Mouse (Mus musculus) midbrain, embryonic 15.5 days (tissue): ENCODE results near the gene Mbnl3. TPM values are rescaled to one million over a fixed set of nuclear protein-coding genes. Genes with fewer than 3 reads are reported as not detected.

ENCODE experiments used
- ATAC-seq: fragments of 200-750 bp; cut with Nextera tagmentation; replicated peaks from 2 replicates; pipeline ENCODE4 v1.8.0; 2017; ENCODE audit warnings: moderate TSS enrichment
- H3K27ac ChIP-seq: fragments of 300-500 bp; sonication (generic); 2 replicates; pipeline ENCODE4 v1.5.1; 2015; ENCODE audit warnings: mild to moderate bottlenecking, inconsistent platforms
- H3K27me3 ChIP-seq: fragments of 300-500 bp; sonication (generic); replicated peaks from 2 replicates; pipeline ENCODE4 v1.6.1; 2015; ENCODE audit warnings: inconsistent platforms
- H3K36me3 ChIP-seq: fragments of 300-500 bp; sonication (generic); replicated peaks from 2 replicates; pipeline ENCODE4 v1.6.1; 2015; ENCODE audit warnings: inconsistent platforms
- H3K4me1 ChIP-seq: fragments of 300-500 bp; sonication (generic); 2 replicates; pipeline ENCODE4 v1.6.1; 2015; ENCODE audit warnings: inconsistent platforms
- H3K4me2 ChIP-seq: fragments of 300-500 bp; sonication (generic); 2 replicates; pipeline ENCODE4 v1.6.1; 2015; ENCODE audit warnings: inconsistent platforms, mild to moderate bottlenecking, moderate library complexity
- H3K4me3 ChIP-seq: fragments of 300-500 bp; sonication (generic); 2 replicates; pipeline ENCODE4 v1.5.1; 2015; ENCODE audit warnings: mild to moderate bottlenecking, inconsistent platforms
- H3K9ac ChIP-seq: fragments of 300-500 bp; sonication (generic); 2 replicates; pipeline ENCODE4 v1.6.1; 2015; ENCODE audit warnings: mild to moderate bottlenecking, inconsistent platforms
- H3K9me3 ChIP-seq: fragments of 300-500 bp; sonication (generic); 2 replicates; pipeline ENCODE4 v1.6.1; 2016; ENCODE audit warnings: inconsistent platforms
- whole genome bisulfite sequencing: fragments of 180-500 bp; shearing (Covaris S2); methylation state at CpG from one replicate; pipeline ENCODE4 v1.1.7; 2015; ENCODE audit warnings: mixed read lengths; 5-methylcytosine and 5-hydroxymethylcytosine counted together
- polyA plus RNA-seq: library from polyadenylated mRNA; unstranded; fragments of >200 nt; fragmentation: Nextera tagmentation; extraction: Ambion mirVana; gene quantifications from 2 replicates; pipeline ENCODE4 v1.2.1, GENCODE M21; 2015

The Mbnl3 gene
- 0.65 and 1.1 TPM in 2 replicates for polyA plus RNA-seq

- Histone ChIP-seq H3K27me3 (peaks cover 18% of the 10 kb centered on the region; the same call in 1 of the 2 replicates), H3K9me3 (no peaks in the 10 kb centered on the region), H3K4me3 (peak within 1 kb of the TSS; percentile 54), H3K36me3 (no peaks in the 10 kb centered on the region), H3K4me1 (0 out of 2 replicates have a peak, but pooled peaks cover 2% of the 10 kb centered on the region), H3K4me2 (peak within 1 kb of the TSS; percentile 94), H3K27ac (no peak within 1 kb of the TSS), H3K9ac (peak within 1 kb of the TSS; percentile 27; the same call in 1 of the 2 replicates)
- ATAC-seq = no peak
- WGBS = 37% methylated on average over 11 of the region's 11 CpGs
These were observed at the start of gene Mbnl3 for GRCm38 (mm10) chrX:51206432-51206831. TSS of gene Mbnl3 (minus strand) at chrX:51206532.

GRCm38 (mm10) chrX:51205548-51206324, 596 bp downstream of the Mbnl3 start:
- H3K4me3 ChIP-seq = peak overlapping the region; percentile 54

GRCm38 (mm10) chrX:51204626-51205547, 1.4 kb downstream of the Mbnl3 start:
- Histone ChIP-seq H3K4me2 (peak overlapping the region; percentile 94), H3K36me3 (no peaks in the 10 kb centered on the region), H3K9ac (peak overlapping the region; percentile 27; the same call in 1 of the 2 replicates), H3K27me3 (peaks cover 18% of the 10 kb centered on the region; the same call in 1 of the 2 replicates), H3K9me3 (no peaks in the 10 kb centered on the region), H3K27ac (no peak overlapping the region), H3K4me1 (0 out of 2 replicates have a peak, but pooled peaks cover 2% of the 10 kb centered on the region), H3K4me3 (peak overlapping the region; percentile 54)
- ATAC-seq = peak; percentile 88
- 26% methylated on average over 60 of the region's 67 CpGs for WGBS

More at GRCm38 (mm10) chrX:51205548-51206324, 596 bp downstream of the Mbnl3 start:
- no peaks in the 10 kb centered on the region for H3K36me3 ChIP-seq
- peaks cover 18% of the 10 kb centered on the region; the same call in 1 of the 2 replicates for H3K27me3 ChIP-seq
- no peak overlapping the region for H3K27ac ChIP-seq
- peak overlapping the region; percentile 27; the same call in 1 of the 2 replicates for H3K9ac ChIP-seq
- peak; percentile 83 for ATAC-seq
- 24% methylated on average over 66 of the region's 79 CpGs for WGBS
- peak overlapping the region; percentile 94 for H3K4me2 ChIP-seq
- no peaks in the 10 kb centered on the region for H3K9me3 ChIP-seq
- H3K4me1 ChIP-seq = 0 out of 2 replicates have a peak, but pooled peaks cover 2% of the 10 kb centered on the region

- Histone ChIP-seq H3K4me3 (no peak overlapping the region), H3K4me1 (no peaks in the 10 kb centered on the region), H3K9me3 (no peaks in the 10 kb centered on the region), H3K9ac (no peak overlapping the region), H3K4me2 (no peak overlapping the region), H3K27ac (no peak overlapping the region), H3K27me3 (no peaks in the 10 kb centered on the region), H3K36me3 (no peaks in the 10 kb centered on the region)
- ATAC-seq = no peak
These were observed 9.3 kb downstream of the Mbnl3 start for GRCm38 (mm10) chrX:51197012-51197411.

GRCm38 (mm10) chrX:51171914-51172313, 34.4 kb downstream of the Mbnl3 start:
- Histone ChIP-seq H3K4me1 (no peaks in the 10 kb centered on the region), H3K4me2 (no peak overlapping the region), H3K9ac (no peak overlapping the region), H3K27ac (no peak overlapping the region), H3K4me3 (no peak overlapping the region), H3K36me3 (no peaks in the 10 kb centered on the region), H3K9me3 (no peaks in the 10 kb centered on the region), H3K27me3 (no peaks in the 10 kb centered on the region)
- ATAC-seq = no peak
- 58% methylated on average over 2 of the region's 2 CpGs for WGBS

- no peaks in the 10 kb centered on the region for H3K4me1 ChIP-seq
- no peak overlapping the region for H3K27ac ChIP-seq
- no peak overlapping the region for H3K9ac ChIP-seq
- no peaks in the 10 kb centered on the region for H3K9me3 ChIP-seq
- no peak overlapping the region for H3K4me2 ChIP-seq
- no peak overlapping the region for H3K4me3 ChIP-seq
- WGBS = 63% methylated on average over 6 of the region's 6 CpGs
- H3K27me3 ChIP-seq = no peaks in the 10 kb centered on the region
- no peaks in the 10 kb centered on the region for H3K36me3 ChIP-seq
- ATAC-seq = no peak
These were observed 34.9 kb downstream of the Mbnl3 start for GRCm38 (mm10) chrX:51171413-51171812.

- Histone ChIP-seq H3K27me3 (no peaks in the 10 kb centered on the region), H3K4me3 (no peak overlapping the region), H3K27ac (no peak overlapping the region), H3K9ac (no peak overlapping the region), H3K4me2 (no peak overlapping the region), H3K9me3 (no peaks in the 10 kb centered on the region), H3K4me1 (no peaks in the 10 kb centered on the region), H3K36me3 (no peaks in the 10 kb centered on the region)
- ATAC-seq = no peak
- WGBS = 94% methylated on average over 1 of the region's 1 CpGs
These were observed 35.9 kb downstream of the Mbnl3 start for GRCm38 (mm10) chrX:51170404-51170803.

- WGBS = 74% methylated on average over 5 of the region's 5 CpGs
- Histone ChIP-seq H3K4me2 (no peak overlapping the region), H3K27me3 (no peaks in the 10 kb centered on the region), H3K9ac (no peak overlapping the region), H3K4me1 (no peaks in the 10 kb centered on the region), H3K9me3 (no peaks in the 10 kb centered on the region), H3K4me3 (no peak overlapping the region), H3K27ac (no peak overlapping the region), H3K36me3 (no peaks in the 10 kb centered on the region)
- no peak for ATAC-seq
These were observed 36.8 kb downstream of the Mbnl3 start for GRCm38 (mm10) chrX:51169476-51170045.

- Histone ChIP-seq H3K4me1 (no peaks in the 10 kb centered on the region), H3K27ac (no peak overlapping the region), H3K4me3 (no peak overlapping the region), H3K9ac (no peak overlapping the region), H3K36me3 (no peaks in the 10 kb centered on the region), H3K4me2 (no peak overlapping the region), H3K27me3 (no peaks in the 10 kb centered on the region), H3K9me3 (no peaks in the 10 kb centered on the region)
- 94% methylated on average over 3 of the region's 3 CpGs for WGBS
- no peak for ATAC-seq
These were observed 38.4 kb downstream of the Mbnl3 start for GRCm38 (mm10) chrX:51167976-51168375.

- Histone ChIP-seq H3K4me2 (no peak overlapping the region), H3K9ac (no peak overlapping the region), H3K27me3 (no peaks in the 10 kb centered on the region), H3K9me3 (no peaks in the 10 kb centered on the region), H3K4me1 (no peaks in the 10 kb centered on the region), H3K27ac (no peak overlapping the region), H3K36me3 (no peaks in the 10 kb centered on the region), H3K4me3 (no peak overlapping the region)
- ATAC-seq = no peak
- WGBS = 85% methylated on average over 5 of the region's 5 CpGs
These were observed 41.6 kb downstream of the Mbnl3 start for GRCm38 (mm10) chrX:51164766-51165165.

- Histone ChIP-seq H3K4me1 (no peaks in the 10 kb centered on the region), H3K9ac (no peak overlapping the region), H3K36me3 (no peaks in the 10 kb centered on the region), H3K4me2 (no peak overlapping the region), H3K27me3 (no peaks in the 10 kb centered on the region), H3K9me3 (no peaks in the 10 kb centered on the region), H3K27ac (no peak overlapping the region), H3K4me3 (no peak overlapping the region)
- WGBS = 67% methylated on average over 4 of the region's 4 CpGs
- no peak for ATAC-seq
These were observed 57.9 kb downstream of the Mbnl3 start for GRCm38 (mm10) chrX:51148436-51148835.

- Histone ChIP-seq H3K27ac (no peak overlapping the region), H3K4me1 (no peaks in the 10 kb centered on the region)
- 32% methylated on average over 4 of the region's 4 CpGs for WGBS
These were observed 60.0 kb downstream of the Mbnl3 start for GRCm38 (mm10) chrX:51146351-51146750.

More at GRCm38 (mm10) chrX:51146351-51146750, 60.0 kb downstream of the Mbnl3 start:
- Histone ChIP-seq H3K9ac (no peak overlapping the region), H3K27me3 (no peaks in the 10 kb centered on the region), H3K4me3 (no peak overlapping the region), H3K36me3 (no peaks in the 10 kb centered on the region), H3K4me2 (no peak overlapping the region), H3K9me3 (no peaks in the 10 kb centered on the region)
- ATAC-seq = no peak
